In genomic region chr5:109294655-109295054, GRCm38 (mm10) we compare ENCODE assay signal across 14 mouse cellular contexts. TPM values are rescaled to one million over a fixed set of nuclear protein-coding genes. Genes with fewer than 3 reads are reported as not detected.
"Had no signal": no experiment of that assay in that cellular context is flagged by ENCODE, and none has a peak within 500 bp of the region (broad histone marks: within the 10 kb centered on the region; RNA-seq: fewer than 3 reads in every experiment).

No protein-coding gene starts in this region.

- DNase-seq: kidney, adult 2 months; kidney, postnatal 14 days; lung, adult 18-20 months; lung, postnatal 36 days; right cerebral cortex, adult 18-20 months; right cerebral cortex, postnatal 25 days; thymus, adult 18-20 months; thymus, postnatal 14 days had no signal

RNA-seq across cellular contexts. Expression of gene Vmn2r15, which starts 2.8 kb away (rescaled TPM):
- total RNA-seq: layer of hippocampus, adult 8-10 months; layer of hippocampus, postnatal 25 days; left cerebral cortex, adult 8-10 months; left cerebral cortex, postnatal 25 days; megakaryocyte progenitor cell, adult 5-6 weeks; midbrain, postnatal 0 days had no signal

RNA-seq across cellular contexts. Expression of gene Vmn2r16, which starts 35.3 kb away (rescaled TPM):
- total RNA-seq: layer of hippocampus, adult 8-10 months; layer of hippocampus, postnatal 25 days; left cerebral cortex, adult 8-10 months; left cerebral cortex, postnatal 25 days; megakaryocyte progenitor cell, adult 5-6 weeks; midbrain, postnatal 0 days had no signal
